Mouse (Mus musculus): ENCODE measurements around the gene AI661453. TPM values are rescaled to one million over a fixed set of nuclear protein-coding genes. Genes with fewer than 3 reads are reported as not detected.

AI661453 gene
- polyA plus RNA-seq, 1 experiment from 2014 or later = 0.24 TPM

- Histone ChIP-seq H3K4me1 (replicated peaks) (peaks cover 20% of the 10 kb centered on the region), H3K36me3 (no peaks in the 10 kb centered on the region), H3K4me3 (no peak overlapping the region), H3K27ac (no peak overlapping the region), H3K27me3 (ENCODE audit: insufficient read depth, poor library complexity, severe bottlenecking) (peaks cover 42% of the 10 kb centered on the region), H3K9me3 (no peaks in the 10 kb centered on the region)
- 13% methylated on average over 8 of the region's 8 CpGs for WGBS
- DNase-seq (ENCODE audit: low spot score) = peak; percentile 48
These were observed 37.1 kb downstream of the AI661453 start for GRCm38 (mm10) chr17:47473434-47473974.

- Histone ChIP-seq H3K4me3 (no peak overlapping the region), H3K9me3 (no peaks in the 10 kb centered on the region), H3K27ac (no peak overlapping the region), H3K27me3 (ENCODE audit: insufficient read depth, poor library complexity, severe bottlenecking) (peaks cover 34% of the 10 kb centered on the region), H3K36me3 (no peaks in the 10 kb centered on the region), H3K4me1 (replicated peaks) (peaks cover 12% of the 10 kb centered on the region)
- 82% methylated on average over 4 of the region's 4 CpGs for WGBS
- DNase-seq (ENCODE audit: low spot score) = no peak
These were observed 37.8 kb downstream of the AI661453 start for GRCm38 (mm10) chr17:47474250-47474649.

GRCm38 (mm10) chr17:47475181-47475580 lies 38.8 kb downstream of the AI661453 start:
- DNase-seq (ENCODE audit: low spot score) = no peak
- WGBS = 91% methylated on average over 4 of the region's 4 CpGs
- Histone ChIP-seq H3K4me1 (replicated peaks) (peaks cover 9% of the 10 kb centered on the region; the same call in 1 of the 2 replicates), H3K27ac (no peak overlapping the region), H3K9me3 (no peaks in the 10 kb centered on the region), H3K4me3 (no peak overlapping the region), H3K36me3 (no peaks in the 10 kb centered on the region), H3K27me3 (ENCODE audit: insufficient read depth, poor library complexity, severe bottlenecking) (peaks cover 25% of the 10 kb centered on the region)

- H3K9me3 ChIP-seq = no peaks in the 10 kb centered on the region
- H3K36me3 ChIP-seq = no peaks in the 10 kb centered on the region
- no peak for DNase-seq (ENCODE audit: low spot score)
- H3K4me1 ChIP-seq (replicated peaks) = peaks cover 9% of the 10 kb centered on the region; the same call in 1 of the 2 replicates
- peaks cover 20% of the 10 kb centered on the region for H3K27me3 ChIP-seq (ENCODE audit: insufficient read depth, poor library complexity, severe bottlenecking)
- no peak overlapping the region for H3K4me3 ChIP-seq
- no peak overlapping the region for H3K27ac ChIP-seq
- WGBS = 63% methylated on average over 3 of the region's 3 CpGs
These were observed 39.3 kb downstream of the AI661453 start for GRCm38 (mm10) chr17:47475714-47476113.

GRCm38 (mm10) chr17:47479887-47480286 lies 43.5 kb downstream of the AI661453 start:
- WGBS = 72% methylated on average over 3 of the region's 3 CpGs
- no peak for DNase-seq (ENCODE audit: low spot score)

GRCm38 (mm10) chr17:47482401-47482800 lies 46.0 kb downstream of the AI661453 start:
- no peak overlapping the region for H3K27ac ChIP-seq
- no peak overlapping the region for H3K4me3 ChIP-seq
- no peaks in the 10 kb centered on the region for H3K9me3 ChIP-seq
- H3K4me1 ChIP-seq (replicated peaks) = peaks cover 28% of the 10 kb centered on the region
- H3K27me3 ChIP-seq (ENCODE audit: insufficient read depth, poor library complexity, severe bottlenecking) = no peaks in the 10 kb centered on the region
- no peaks in the 10 kb centered on the region for H3K36me3 ChIP-seq
- WGBS = 49% methylated on average over 2 of the region's 2 CpGs
- peak; percentile 71 for DNase-seq (ENCODE audit: low spot score)

More at GRCm38 (mm10) chr17:47479887-47480286, 43.5 kb downstream of the AI661453 start:
- Histone ChIP-seq H3K27me3 (ENCODE audit: insufficient read depth, poor library complexity, severe bottlenecking) (no peaks in the 10 kb centered on the region), H3K9me3 (no peaks in the 10 kb centered on the region), H3K4me3 (no peak overlapping the region), H3K4me1 (replicated peaks) (peaks cover 12% of the 10 kb centered on the region), H3K27ac (no peak overlapping the region), H3K36me3 (no peaks in the 10 kb centered on the region)

GRCm38 (mm10) chr17:47484241-47484921 lies 48.0 kb downstream of the AI661453 start:
- H3K27me3 ChIP-seq (ENCODE audit: insufficient read depth, poor library complexity, severe bottlenecking) = no peaks in the 10 kb centered on the region
- peaks cover 29% of the 10 kb centered on the region for H3K4me1 ChIP-seq (replicated peaks)
- peak overlapping the region; percentile 60 for H3K27ac ChIP-seq
- no peaks in the 10 kb centered on the region for H3K9me3 ChIP-seq
- H3K4me3 ChIP-seq = no peak overlapping the region
- WGBS = 16% methylated on average over 1 of the region's 1 CpGs
- peak; percentile 34 for DNase-seq (ENCODE audit: low spot score)
- peaks cover 15% of the 10 kb centered on the region for H3K36me3 ChIP-seq

GRCm38 (mm10) chr17:47484993-47485392 lies 48.6 kb downstream of the AI661453 start:
- H3K36me3 ChIP-seq = peaks cover 21% of the 10 kb centered on the region
- 6% methylated on average over 3 of the region's 3 CpGs for WGBS
- no peak for DNase-seq (ENCODE audit: low spot score)
- H3K27ac ChIP-seq = peak overlapping the region; percentile 60
- H3K4me3 ChIP-seq = no peak overlapping the region
- H3K4me1 ChIP-seq (replicated peaks) = peaks cover 29% of the 10 kb centered on the region
- H3K27me3 ChIP-seq (ENCODE audit: insufficient read depth, poor library complexity, severe bottlenecking) = no peaks in the 10 kb centered on the region
- H3K9me3 ChIP-seq = no peaks in the 10 kb centered on the region

- DNase-seq (ENCODE audit: low spot score) = no peak
- Histone ChIP-seq H3K4me1 (replicated peaks) (peaks cover 29% of the 10 kb centered on the region), H3K4me3 (no peak overlapping the region), H3K36me3 (peaks cover 29% of the 10 kb centered on the region), H3K27ac (no peak overlapping the region), H3K9me3 (no peaks in the 10 kb centered on the region), H3K27me3 (ENCODE audit: insufficient read depth, poor library complexity, severe bottlenecking) (no peaks in the 10 kb centered on the region)
- 91% methylated on average over 3 of the region's 3 CpGs for whole genome bisulfite sequencing
These were observed 49.4 kb downstream of the AI661453 start for GRCm38 (mm10) chr17:47485791-47486190.

- no peak overlapping the region for H3K4me3 ChIP-seq
- DNase-seq (ENCODE audit: low spot score) = no peak
- no peaks in the 10 kb centered on the region for H3K27me3 ChIP-seq (ENCODE audit: insufficient read depth, poor library complexity, severe bottlenecking)
- WGBS = 86% methylated on average over 9 of the region's 9 CpGs
- peaks cover 77% of the 10 kb centered on the region for H3K36me3 ChIP-seq
- H3K27ac ChIP-seq = no peak overlapping the region
- no peaks in the 10 kb centered on the region for H3K9me3 ChIP-seq
- peaks cover 9% of the 10 kb centered on the region; the same call in 1 of the 2 replicates for H3K4me1 ChIP-seq (replicated peaks)
These were observed 54.4 kb downstream of the AI661453 start for GRCm38 (mm10) chr17:47490791-47491190.

- WGBS = 89% methylated on average over 6 of the region's 6 CpGs
- Histone ChIP-seq H3K36me3 (peaks cover 93% of the 10 kb centered on the region), H3K4me3 (no peak overlapping the region), H3K4me1 (replicated peaks) (no peaks in the 10 kb centered on the region), H3K9me3 (no peaks in the 10 kb centered on the region), H3K27me3 (ENCODE audit: insufficient read depth, poor library complexity, severe bottlenecking) (no peaks in the 10 kb centered on the region), H3K27ac (no peak overlapping the region)
- DNase-seq (ENCODE audit: low spot score) = no peak
These were observed 56.3 kb downstream of the AI661453 start for GRCm38 (mm10) chr17:47492731-47493130.

- Histone ChIP-seq H3K4me1 (replicated peaks) (no peaks in the 10 kb centered on the region), H3K36me3 (peaks cover 93% of the 10 kb centered on the region), H3K9me3 (no peaks in the 10 kb centered on the region), H3K4me3 (no peak overlapping the region), H3K27ac (no peak overlapping the region), H3K27me3 (ENCODE audit: insufficient read depth, poor library complexity, severe bottlenecking) (no peaks in the 10 kb centered on the region)
- WGBS = 85% methylated on average over 6 of the region's 6 CpGs
- no peak for DNase-seq (ENCODE audit: low spot score)
These were observed 57.2 kb downstream of the AI661453 start for GRCm38 (mm10) chr17:47493653-47494052.

GRCm38 (mm10) chr17:47494132-47494531 lies 57.7 kb downstream of the AI661453 start:
- peaks cover 93% of the 10 kb centered on the region for H3K36me3 ChIP-seq
- WGBS = 94% methylated on average over 11 of the region's 11 CpGs

More at GRCm38 (mm10) chr17:47494132-47494531, 57.7 kb downstream of the AI661453 start:
- Histone ChIP-seq H3K4me3 (no peak overlapping the region), H3K4me1 (replicated peaks) (no peaks in the 10 kb centered on the region), H3K27ac (no peak overlapping the region), H3K9me3 (no peaks in the 10 kb centered on the region), H3K27me3 (ENCODE audit: insufficient read depth, poor library complexity, severe bottlenecking) (no peaks in the 10 kb centered on the region)
- no peak for DNase-seq (ENCODE audit: low spot score)
